Mouse (Mus musculus) heart, adult 2 months (tissue): ENCODE data around the gene Tspan1.

Source experiments
- CTCF ChIP-seq: fragments of 200-600 bp; IDR thresholded peaks from 2 replicates; pipeline ENCODE4 v1.8.1; 2022; ENCODE audit warnings: antibody characterized with exemption, mild to moderate bottlenecking, moderate library complexity
- POLR2A ChIP-seq: fragments of 200-500 bp; IDR thresholded peaks from 2 replicates; pipeline ENCODE4 v1.6.1; 2011; ENCODE audit warnings: mild to moderate bottlenecking, low read depth, low read length, control low read depth; ENCODE audit not compliant: insufficient read depth

DNA sequence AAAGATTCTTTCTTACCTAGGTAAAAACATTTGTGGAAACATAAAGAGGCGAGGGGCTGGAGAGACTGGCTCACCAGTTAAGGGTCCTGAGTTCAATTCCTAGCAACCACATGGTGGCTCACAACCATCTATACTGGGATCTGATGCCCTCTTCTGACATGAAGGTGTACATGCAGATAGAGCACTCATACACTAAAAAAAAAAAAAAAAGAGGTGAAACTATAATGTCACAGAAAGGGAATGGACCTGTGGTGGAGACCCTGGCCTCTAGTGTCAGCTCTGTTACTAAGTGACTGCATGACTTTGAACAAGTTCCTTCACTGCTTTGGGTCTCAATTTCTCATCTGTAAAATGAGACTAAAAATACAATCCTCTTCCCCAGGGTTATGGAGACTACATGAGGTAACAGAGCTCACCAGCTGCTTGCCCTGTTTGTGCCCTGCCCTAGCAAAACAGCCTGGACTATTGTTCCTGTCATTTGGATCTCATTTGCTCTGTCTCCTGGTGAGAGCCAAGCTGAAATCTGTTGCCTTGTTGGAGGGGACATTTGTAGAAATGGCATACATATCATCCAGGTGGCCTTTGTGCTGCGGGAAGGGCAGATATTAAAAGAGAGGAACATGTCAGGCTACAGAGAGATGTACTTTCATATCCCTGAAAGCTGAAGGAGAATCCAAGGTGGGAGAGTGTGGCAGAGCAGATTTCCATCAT, 48.6 kb upstream of the Tspan1 start:
- TF ChIP-seq CTCF (no peak), POLR2A (no peak)
